Mouse (Mus musculus) liver, postnatal 0 days (tissue): ENCODE measurements around the gene Zcchc2. TPM values are rescaled to one million over a fixed set of nuclear protein-coding genes. Genes with fewer than 3 reads are reported as not detected.

Experiments
- ATAC-seq: fragments of 200-750 bp; cut with Nextera tagmentation; 2 replicates; pipeline ENCODE4 v1.8.0; 2017; ENCODE audit warnings: mild to moderate bottlenecking, moderate library complexity
- DNase-seq: peaks from one replicate; pipeline ENCODE4 v3.0.0-alpha.2; 2016
- H3K27ac ChIP-seq: fragments of 300-500 bp; sonication (generic); 2 replicates; pipeline ENCODE4 v1.5.1; 2014; ENCODE audit warnings: antibody characterized with exemption, moderate library complexity, mild to moderate bottlenecking, low read depth
- H3K27me3 ChIP-seq: fragments of 300-500 bp; sonication (generic); 2 replicates; pipeline ENCODE4 v1.6.1; 2014; ENCODE audit warnings: low read length, control low read depth, mixed read lengths; ENCODE audit not compliant: insufficient read depth
- H3K36me3 ChIP-seq: fragments of 300-500 bp; sonication (generic); replicated peaks from 2 replicates; pipeline ENCODE4 v1.6.1; 2014; ENCODE audit warnings: mild to moderate bottlenecking, control low read depth, low read length, moderate library complexity, mixed read lengths; ENCODE audit not compliant: insufficient read depth
- H3K4me1 ChIP-seq: fragments of 300-500 bp; sonication (generic); 2 replicates; pipeline ENCODE4 v1.6.1; 2014; ENCODE audit warnings: antibody characterized with exemption, mild to moderate bottlenecking, control low read depth; ENCODE audit not compliant: insufficient read depth
- H3K4me2 ChIP-seq: fragments of 300-500 bp; sonication (generic); 2 replicates; pipeline ENCODE4 v1.6.1; 2014; ENCODE audit warnings: low read depth, mild to moderate bottlenecking, low read length, moderate library complexity, mixed read lengths
- H3K4me3 ChIP-seq: fragments of 300-500 bp; sonication (generic); 2 replicates; pipeline ENCODE4 v1.5.1; 2014; ENCODE audit warnings: low read depth, low read length
- H3K9ac ChIP-seq: fragments of 300-500 bp; sonication (generic); replicated peaks from 2 replicates; pipeline ENCODE4 v1.6.1; 2014; ENCODE audit warnings: mild to moderate bottlenecking, moderate library complexity
- H3K9me3 ChIP-seq: fragments of 300-500 bp; sonication (generic); 2 replicates; pipeline ENCODE4 v1.6.1; 2016; ENCODE audit warnings: mild to moderate bottlenecking, control low read depth, low read length, mixed read lengths
- CTCF ChIP-seq: sonication (generic); IDR thresholded peaks from 2 replicates; pipeline ENCODE4 v1.5.1; 2016; ENCODE audit warnings: antibody characterized with exemption, low read depth
- EP300 ChIP-seq: IDR thresholded peaks from 2 replicates; pipeline ENCODE4 v1.6.1; 2016; ENCODE audit warnings: antibody characterized with exemption, low read depth, mild to moderate bottlenecking
- WGBS: fragments of 180-500 bp; shearing (Covaris S2); extraction: QIAGEN DNeasy Blood & Tissue Kit; methylation state at CpG from one replicate; pipeline ENCODE4 v1.1.7; 2014; ENCODE audit not compliant: insufficient replicate concordance; 5-methylcytosine and 5-hydroxymethylcytosine counted together
- polyA plus RNA-seq: library from polyadenylated mRNA; unstranded; fragments of >200 nt; fragmentation: Nextera tagmentation; extraction: Ambion mirVana; gene quantifications from 2 replicates; pipeline ENCODE4 v1.2.1, GENCODE M21; 2015

The Zcchc2 gene
- polyA plus RNA-seq, 1 experiment from 2014 or later, result 1.4 TPM

DNA sequence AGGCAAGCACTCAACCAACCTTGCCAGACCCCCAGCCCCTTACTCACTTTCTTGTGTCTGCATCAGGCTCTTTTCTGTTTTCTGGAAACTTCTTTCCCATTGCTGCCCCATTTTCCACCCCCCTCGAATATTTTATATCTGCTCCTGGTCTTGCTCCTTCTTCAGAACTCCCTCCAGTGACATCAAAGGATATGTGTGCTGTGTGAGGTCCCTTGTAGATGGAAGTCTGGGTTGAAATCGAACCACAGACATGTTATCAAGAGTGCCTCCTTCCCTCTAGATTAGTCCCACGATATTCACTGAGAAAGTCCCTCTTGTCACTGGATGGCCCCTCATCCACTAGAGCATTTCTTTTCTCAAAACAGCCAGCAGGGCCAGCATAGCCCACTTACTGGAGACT lies 86.4 kb downstream of the Zcchc2 start:
- no peak for ATAC-seq
- DNase-seq, result no peak
- Histone ChIP-seq H3K4me3 (no peak overlapping the region), H3K4me2 (no peak overlapping the region), H3K9ac (no peak overlapping the region), H3K27me3 (no peaks in the 10 kb centered on the region), H3K9me3 (no peaks in the 10 kb centered on the region), H3K4me1 (no peaks in the 10 kb centered on the region), H3K27ac (no peak overlapping the region), H3K36me3 (no peaks in the 10 kb centered on the region)
- no peak for TF ChIP-seq CTCF
- TF ChIP-seq EP300, result no peak
- 58% methylated on average over 3 of the region's 3 CpGs for WGBS

DNA sequence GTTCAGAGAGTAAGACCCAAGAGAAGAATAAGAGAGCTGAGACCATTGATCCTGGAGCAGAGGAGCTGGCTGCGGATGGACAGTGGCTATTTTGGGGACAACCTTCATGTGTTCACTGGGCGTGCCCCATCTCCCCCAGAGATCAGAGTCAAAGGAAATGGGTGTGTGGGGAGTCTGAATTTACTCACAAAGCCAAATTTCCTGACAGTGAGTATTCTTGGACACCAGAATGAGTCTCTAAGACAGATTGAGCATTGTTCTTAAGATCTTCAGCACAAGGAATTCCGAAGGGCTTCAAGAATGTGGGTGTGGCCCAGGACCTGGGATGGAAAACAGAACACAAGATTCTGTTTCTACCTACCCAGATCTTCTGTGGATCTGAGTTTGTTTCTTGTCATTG lies 87.0 kb downstream of the Zcchc2 start:
- DNase-seq (no peak), ATAC-seq (no peak)
- no peak for TF ChIP-seq EP300
- Histone ChIP-seq H3K27ac (no peak overlapping the region), H3K4me3 (no peak overlapping the region), H3K4me2 (no peak overlapping the region), H3K27me3 (no peaks in the 10 kb centered on the region), H3K9ac (no peak overlapping the region), H3K4me1 (no peaks in the 10 kb centered on the region), H3K9me3 (no peaks in the 10 kb centered on the region), H3K36me3 (no peaks in the 10 kb centered on the region)
- WGBS, result 77% methylated on average over 3 of the region's 3 CpGs

Other genes starting within 250 kb of the Zcchc2 start
- gene Tnfrsf11a, start 209.7 kb upstream of the Zcchc2 start, polyA plus RNA-seq, result 0.60 and 0.89 TPM in 2 replicates
- gene Phlpp1, start 181.3 kb downstream of the Zcchc2 start, polyA plus RNA-seq, result 0.73 and 0.86 TPM in 2 replicates